Mouse (Mus musculus) E14TG2a.4 (cell line): ENCODE results near the gene Gm10643.

Experiments
- H3K27me3 ChIP-seq: 2 replicates; pipeline ENCODE4 v1.6.1; 2014; ENCODE audit warnings: low read length, control low read depth; ENCODE audit not compliant: insufficient read depth
- H3K36me3 ChIP-seq: 2 replicates; pipeline ENCODE4 v1.6.1; 2014; ENCODE audit warnings: low read length, control low read depth; ENCODE audit not compliant: insufficient read depth
- H3K4me1 ChIP-seq: replicated peaks from 2 replicates; pipeline ENCODE4 v1.6.1; 2014; ENCODE audit warnings: low read depth, low read length, control low read depth
- H3K4me3 ChIP-seq: replicated peaks from 2 replicates; pipeline ENCODE4 v1.5.1; 2014; ENCODE audit warnings: mild to moderate bottlenecking, low read length
- H3K9me3 ChIP-seq: 2 replicates; pipeline ENCODE4 v1.6.1; 2014; ENCODE audit warnings: low read length, control low read depth
- CTCF ChIP-seq: conservative IDR thresholded peaks from 2 replicates; pipeline ENCODE4 v1.5.1; 2014; ENCODE audit warnings: low read length
- NANOG ChIP-seq: IDR thresholded peaks from 2 replicates; pipeline ENCODE4 v1.6.1; 2014; ENCODE audit warnings: borderline replicate concordance, low read length, mixed read lengths
- POU5F1 ChIP-seq: IDR thresholded peaks from 2 replicates; pipeline ENCODE4 v1.6.1; 2014; ENCODE audit warnings: low read length, borderline replicate concordance

Gene Gm10643

DNA sequence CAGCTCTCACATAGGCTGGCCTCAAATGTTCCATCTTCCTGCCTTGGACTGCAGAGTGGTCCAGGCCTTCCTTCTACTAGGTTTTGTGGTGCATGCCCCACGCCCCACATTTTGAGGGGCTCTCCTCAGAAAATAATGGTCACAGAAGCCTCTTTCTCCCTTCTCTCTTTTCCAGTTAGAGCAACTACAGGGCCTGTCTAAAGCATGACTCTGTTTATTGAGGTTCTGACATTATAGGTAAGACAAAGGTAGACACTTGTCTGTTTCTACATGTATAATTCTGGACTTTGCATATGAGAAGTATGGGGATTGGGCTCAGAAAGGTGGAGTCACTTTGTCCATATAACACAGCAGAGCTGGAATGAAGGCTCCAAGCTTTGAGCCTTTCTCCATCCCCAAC lies at the start of gene Gm10643:
Gene Gm10643 (minus strand): TSS at position 101 of the 400 bp plus-strand sequence.
- Histone ChIP-seq H3K36me3 (peaks cover under 1% of the 10 kb centered on the region; the same call in 1 of the 2 replicates), H3K9me3 (no peaks in the 10 kb centered on the region), H3K27me3 (no peaks in the 10 kb centered on the region), H3K4me1 (peaks cover 44% of the 10 kb centered on the region), H3K4me3 (peak within 1 kb of the TSS; percentile 90)
- TF ChIP-seq POU5F1: no peak
- TF ChIP-seq CTCF: no peak
- no peak for TF ChIP-seq NANOG

GRCm38 (mm10) chr8:84106216-84107040 lies 41.5 kb upstream of the Gm10643 start:
- TF ChIP-seq POU5F1: no peak
- TF ChIP-seq NANOG: no peak
- no peak for TF ChIP-seq CTCF
- peaks cover 3% of the 10 kb centered on the region; the same call in 1 of the 2 replicates for H3K9me3 ChIP-seq
- H3K27me3 ChIP-seq: no peaks in the 10 kb centered on the region

GRCm38 (mm10) chr8:84105676-84106075 lies 40.7 kb upstream of the Gm10643 start:
- peaks cover 3% of the 10 kb centered on the region; the same call in 1 of the 2 replicates for H3K9me3 ChIP-seq
- peaks cover 22% of the 10 kb centered on the region for H3K36me3 ChIP-seq
- no peak overlapping the region for H3K4me3 ChIP-seq
- no peak for TF ChIP-seq POU5F1
- TF ChIP-seq NANOG: no peak
- no peak for TF ChIP-seq CTCF
- H3K4me1 ChIP-seq: peaks cover 48% of the 10 kb centered on the region
- no peaks in the 10 kb centered on the region for H3K27me3 ChIP-seq

More at GRCm38 (mm10) chr8:84106216-84107040, 41.5 kb upstream of the Gm10643 start:
- Histone ChIP-seq H3K4me1 (peaks cover 46% of the 10 kb centered on the region), H3K36me3 (peaks cover 17% of the 10 kb centered on the region), H3K4me3 (no peak overlapping the region)

DNA sequence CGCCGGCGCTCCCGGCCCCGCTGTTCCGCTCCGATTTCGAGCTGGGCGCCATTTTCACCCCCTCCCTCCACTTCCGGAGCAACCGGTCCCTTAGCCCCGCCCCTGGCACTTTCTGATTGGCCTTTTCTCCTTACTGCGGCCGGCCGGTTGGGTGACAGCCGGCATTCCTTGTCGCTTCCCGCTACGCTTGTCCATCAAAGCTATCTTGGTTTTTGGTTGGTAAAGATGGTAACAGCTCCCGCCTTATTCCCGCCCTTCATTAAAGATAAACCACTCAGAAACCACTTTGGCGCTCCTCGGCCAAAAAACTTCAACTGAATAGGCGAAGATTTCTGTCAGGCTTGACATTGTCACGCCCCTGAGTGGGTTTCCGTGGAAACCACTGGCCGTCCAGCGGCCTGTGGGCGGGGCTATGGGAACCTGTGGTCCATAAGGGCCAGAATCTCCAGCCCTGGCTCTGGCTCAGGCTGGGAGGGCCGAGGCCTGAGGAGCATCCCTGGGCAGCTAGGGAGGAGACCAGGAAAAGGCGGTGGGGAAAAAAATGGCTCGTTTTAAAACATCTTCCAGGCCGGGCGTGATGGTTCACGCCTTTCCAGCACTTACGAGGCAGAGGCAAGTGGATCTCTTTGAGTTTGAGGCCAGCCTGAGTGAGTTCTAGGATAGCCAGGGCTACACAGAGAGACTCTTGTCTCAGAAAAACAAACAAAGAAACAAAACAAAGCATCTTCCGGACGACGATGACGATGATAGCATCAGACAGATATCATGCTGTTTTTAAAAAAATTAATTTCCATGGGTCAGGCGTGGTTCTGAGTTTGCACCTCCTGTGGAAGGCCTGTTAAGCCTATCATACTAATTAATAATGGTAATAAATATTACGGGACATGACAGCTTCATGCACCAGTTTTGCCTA lies 40.0 kb upstream of the Gm10643 start, which contains the start of gene Dcaf15:
Gene Dcaf15 (minus strand): TSS at position 72 of the 913 bp plus-strand sequence.
- TF ChIP-seq POU5F1 (no peak), NANOG (no peak; the same call in 1 of the 2 replicates), CTCF (no peak)
- Histone ChIP-seq H3K4me1 (peaks cover 42% of the 10 kb centered on the region), H3K9me3 (peaks cover 3% of the 10 kb centered on the region; the same call in 1 of the 2 replicates), H3K4me3 (peak within 1 kb of the TSS; percentile 80), H3K27me3 (no peaks in the 10 kb centered on the region), H3K36me3 (peaks cover 30% of the 10 kb centered on the region)

- H3K4me3 ChIP-seq: peak overlapping the region; percentile 80
- H3K36me3 ChIP-seq: peaks cover 37% of the 10 kb centered on the region
- TF ChIP-seq CTCF (0 out of 2 replicates have a peak, but pooled peaks have one; percentile 3), NANOG (no peak)
- peaks cover 49% of the 10 kb centered on the region for H3K4me1 ChIP-seq
- H3K9me3 ChIP-seq: peaks cover 3% of the 10 kb centered on the region; the same call in 1 of the 2 replicates
- H3K27me3 ChIP-seq: no peaks in the 10 kb centered on the region
Observed at GRCm38 (mm10) chr8:84104221-84104620, 39.3 kb upstream of the Gm10643 start.

GRCm38 (mm10) chr8:84103601-84104000 lies 38.7 kb upstream of the Gm10643 start:
- TF ChIP-seq NANOG (no peak), CTCF (no peak), POU5F1 (no peak)
- H3K9me3 ChIP-seq: peaks cover 3% of the 10 kb centered on the region; the same call in 1 of the 2 replicates
- peaks cover 43% of the 10 kb centered on the region for H3K36me3 ChIP-seq
- H3K27me3 ChIP-seq: no peaks in the 10 kb centered on the region
- peaks cover 55% of the 10 kb centered on the region for H3K4me1 ChIP-seq
- H3K4me3 ChIP-seq: peak overlapping the region; percentile 80

- peaks cover 62% of the 10 kb centered on the region for H3K36me3 ChIP-seq
- TF ChIP-seq CTCF (no peak), POU5F1 (no peak)
- H3K9me3 ChIP-seq: no peaks in the 10 kb centered on the region
Observed at GRCm38 (mm10) chr8:84101476-84102270, 36.7 kb upstream of the Gm10643 start.

More at GRCm38 (mm10) chr8:84101476-84102270, 36.7 kb upstream of the Gm10643 start:
- peaks cover 73% of the 10 kb centered on the region for H3K4me1 ChIP-seq
- no peaks in the 10 kb centered on the region for H3K27me3 ChIP-seq
- H3K4me3 ChIP-seq: no peak overlapping the region
